Mouse (Mus musculus): ENCODE results near the gene Olfr764-ps1. TPM values are rescaled to one million over a fixed set of nuclear protein-coding genes. Genes with fewer than 3 reads are reported as not detected.
"Not testable (repeated sequence)": the region's sequence is repeated elsewhere in the genome, so short reads cannot be mapped to it uniquely, and the experiment has no call there.

The Olfr764-ps1 gene
- not detected in 2 replicates for polyA plus RNA-seq (2015; fragmentation: Nextera tagmentation; extraction: Ambion mirVana)

GRCm38 (mm10) chr10:129039796-129040195, at the start of gene Olfr764-ps1:
TSS of gene Olfr764-ps1 (minus strand) at chr10:129039896.
- no peaks in the 10 kb centered on the region for H3K27me3 ChIP-seq
- no peaks in the 10 kb centered on the region for H3K9me3 ChIP-seq
- H3K9ac ChIP-seq (replicated peaks) = no peak within 1 kb of the TSS
- ATAC-seq (replicated peaks) = no peak
- H3K36me3 ChIP-seq = no peaks in the 10 kb centered on the region
- H3K4me3 ChIP-seq = no peak within 1 kb of the TSS
- 83% methylated on average over 3 of the region's 3 CpGs for WGBS
- no peak within 1 kb of the TSS for H3K27ac ChIP-seq (replicated peaks)
- H3K4me1 ChIP-seq = no peaks in the 10 kb centered on the region
- no peak within 1 kb of the TSS for H3K4me2 ChIP-seq (replicated peaks)

GRCm38 (mm10) chr10:129082810-129083209, 43.1 kb upstream of the Olfr764-ps1 start, which contains the start of gene Olfr767:
TSS of gene Olfr767 (minus strand) at chr10:129082910.
- H3K36me3 ChIP-seq; H3K27me3 ChIP-seq; H3K4me1 ChIP-seq; H3K9me3 ChIP-seq; H3K9ac ChIP-seq (replicated peaks); H3K4me2 ChIP-seq (replicated peaks); H3K27ac ChIP-seq (replicated peaks); ATAC-seq (replicated peaks); H3K4me3 ChIP-seq: not testable (repeated sequence)

- H3K9ac ChIP-seq (replicated peaks) = no peak within 1 kb of the TSS
- H3K27me3 ChIP-seq = no peaks in the 10 kb centered on the region
- no peak within 1 kb of the TSS for H3K27ac ChIP-seq (replicated peaks)
- no peak within 1 kb of the TSS for H3K4me3 ChIP-seq
- H3K4me1 ChIP-seq = no peaks in the 10 kb centered on the region
- WGBS = 45% methylated on average over 2 of the region's 2 CpGs
- no peak for ATAC-seq (replicated peaks)
- no peaks in the 10 kb centered on the region for H3K9me3 ChIP-seq
- H3K36me3 ChIP-seq = no peaks in the 10 kb centered on the region
- no peak within 1 kb of the TSS for H3K4me2 ChIP-seq (replicated peaks)
Observed at GRCm38 (mm10) chr10:129068877-129069276, 29.2 kb upstream of the Olfr764-ps1 start, which contains the start of gene Olfr766-ps1. TSS of gene Olfr766-ps1 (minus strand) at chr10:129068977.

DNA sequence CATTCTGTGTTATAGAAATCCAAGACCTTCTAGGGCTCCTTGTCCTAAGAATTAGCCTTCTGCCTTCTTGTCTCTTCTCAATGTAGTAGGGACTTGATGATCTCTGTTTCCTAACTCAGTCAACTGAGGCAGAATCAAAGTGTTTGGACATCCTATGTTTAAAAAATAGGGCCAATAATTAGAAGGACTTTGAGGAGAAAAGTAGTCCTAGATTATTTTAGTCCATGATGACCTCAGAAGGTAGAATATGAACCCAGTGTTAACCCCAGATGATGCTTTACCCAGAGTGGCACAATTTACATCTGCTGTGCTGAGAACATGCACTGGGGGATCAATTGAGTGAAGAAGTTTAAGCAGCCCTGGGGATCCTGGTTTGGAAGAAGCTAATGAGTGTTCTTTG, 10.2 kb upstream of the Olfr764-ps1 start, which contains the start of gene Olfr765:
Olfr765 (minus strand) TSS at position 101 of the 400 bp plus-strand sequence.
- H3K27me3 ChIP-seq; H3K9me3 ChIP-seq; H3K4me2 ChIP-seq (replicated peaks); ATAC-seq (replicated peaks); H3K4me3 ChIP-seq; H3K4me1 ChIP-seq; H3K9ac ChIP-seq (replicated peaks); H3K36me3 ChIP-seq; H3K27ac ChIP-seq (replicated peaks): not testable (repeated sequence)

DNA sequence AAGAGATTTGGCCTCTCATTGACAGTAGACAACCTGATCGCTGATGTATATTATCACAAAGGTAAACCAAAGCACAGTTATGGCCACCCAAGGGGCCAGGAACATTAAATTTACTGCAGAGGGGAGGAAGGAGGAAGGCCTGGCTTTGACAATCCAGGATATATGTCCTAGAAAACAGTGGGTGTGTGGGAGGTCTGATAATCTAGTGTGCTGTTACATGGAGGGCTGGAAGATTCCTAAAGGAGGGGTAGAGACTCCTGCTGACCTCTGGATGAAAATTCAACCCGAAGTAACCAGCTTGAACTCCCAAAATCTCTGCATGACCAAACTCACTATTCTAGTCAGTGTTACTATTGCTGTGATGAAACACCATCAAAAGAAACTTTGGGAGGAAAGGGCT, 11.4 kb downstream of the Olfr764-ps1 start:
- H3K4me1 ChIP-seq = no peaks in the 10 kb centered on the region
- no peak overlapping the region for H3K4me3 ChIP-seq
- ATAC-seq (replicated peaks) = no peak
- no peak overlapping the region for H3K27ac ChIP-seq (replicated peaks)
- 81% methylated on average over 2 of the region's 2 CpGs for WGBS
- no peak overlapping the region for H3K9ac ChIP-seq (replicated peaks)
- no peaks in the 10 kb centered on the region for H3K27me3 ChIP-seq
- H3K9me3 ChIP-seq = no peaks in the 10 kb centered on the region
- no peaks in the 10 kb centered on the region for H3K36me3 ChIP-seq
- no peak overlapping the region for H3K4me2 ChIP-seq (replicated peaks)

DNA sequence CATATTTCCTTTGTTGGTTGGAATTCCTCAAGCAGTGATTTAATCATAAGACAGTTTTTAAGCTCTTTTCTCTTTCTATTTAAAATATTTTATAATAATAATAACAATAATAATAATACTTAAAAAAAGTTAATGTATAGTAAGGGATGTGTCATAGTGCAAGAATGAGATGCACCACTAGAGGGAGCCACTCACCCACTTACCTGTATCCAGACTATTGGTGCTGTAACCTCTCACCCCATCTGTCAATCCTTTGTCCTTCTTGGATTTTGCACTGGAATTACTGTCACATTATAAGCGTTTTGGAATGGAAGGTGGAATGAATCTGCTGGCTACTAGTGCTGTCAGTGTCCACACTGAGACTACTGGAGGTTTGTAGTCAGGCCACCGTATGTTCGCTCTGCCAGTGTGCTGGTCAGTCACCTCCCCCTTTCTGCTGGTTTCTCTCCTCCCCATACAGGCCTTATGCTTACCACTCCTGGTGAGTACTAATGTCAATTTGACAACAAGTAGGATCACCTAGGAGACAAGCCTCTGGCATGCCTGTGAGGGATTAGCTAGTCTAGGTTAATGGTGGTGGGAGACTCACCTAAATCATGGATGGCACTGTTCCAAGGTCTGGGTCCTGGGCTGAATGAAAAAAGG, 13.6 kb downstream of the Olfr764-ps1 start:
- WGBS = 57% methylated on average over 3 of the region's 3 CpGs
- Histone ChIP-seq H3K4me3 (no peak overlapping the region), H3K27me3 (no peaks in the 10 kb centered on the region), H3K4me1 (no peaks in the 10 kb centered on the region), H3K27ac (replicated peaks) (no peak overlapping the region), H3K9ac (replicated peaks) (no peak overlapping the region), H3K4me2 (replicated peaks) (no peak overlapping the region), H3K36me3 (no peaks in the 10 kb centered on the region), H3K9me3 (no peaks in the 10 kb centered on the region)
- ATAC-seq (replicated peaks) = peak; percentile 64; the same call in 1 of the 2 replicates

GRCm38 (mm10) chr10:129023319-129023718, 16.4 kb downstream of the Olfr764-ps1 start:
- H3K27ac ChIP-seq (replicated peaks) = no peak overlapping the region
- H3K27me3 ChIP-seq = no peaks in the 10 kb centered on the region
- H3K36me3 ChIP-seq = no peaks in the 10 kb centered on the region
- no peak overlapping the region for H3K4me3 ChIP-seq
- no peaks in the 10 kb centered on the region for H3K4me1 ChIP-seq
- ATAC-seq (replicated peaks) = no peak
- no peak overlapping the region for H3K9ac ChIP-seq (replicated peaks)
- no peak overlapping the region for H3K4me2 ChIP-seq (replicated peaks)
- no peaks in the 10 kb centered on the region for H3K9me3 ChIP-seq

- H3K4me2 ChIP-seq (replicated peaks) = no peak overlapping the region
- H3K4me1 ChIP-seq = no peaks in the 10 kb centered on the region
- no peak for ATAC-seq (replicated peaks)
Observed at GRCm38 (mm10) chr10:129014477-129014876, 25.2 kb downstream of the Olfr764-ps1 start.

DNA sequence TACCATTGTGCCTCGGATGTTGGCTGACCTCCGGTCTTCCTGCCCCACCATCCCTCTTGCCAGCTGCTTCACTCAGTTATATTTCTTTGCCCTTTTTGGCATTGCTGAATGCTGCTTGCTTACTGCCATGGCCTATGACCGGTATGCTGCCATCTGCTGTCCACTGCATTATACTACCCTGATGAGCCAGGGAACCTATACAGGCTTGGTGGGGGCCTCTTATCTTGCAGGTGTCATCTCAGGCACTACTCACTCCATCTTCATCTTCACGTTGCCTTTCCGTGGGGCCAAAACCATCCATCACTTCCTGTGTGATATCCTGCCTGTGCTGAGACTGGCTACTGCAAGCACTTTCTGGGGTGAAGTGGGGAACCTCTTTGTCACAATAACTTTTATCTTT, 28.2 kb downstream of the Olfr764-ps1 start:
- H3K9me3 ChIP-seq; H3K36me3 ChIP-seq; H3K9ac ChIP-seq (replicated peaks); H3K4me2 ChIP-seq (replicated peaks); H3K4me3 ChIP-seq; H3K27ac ChIP-seq (replicated peaks); ATAC-seq (replicated peaks); H3K27me3 ChIP-seq; H3K4me1 ChIP-seq: not testable (repeated sequence)
- 83% methylated on average over 2 of the region's 5 CpGs for WGBS

More at GRCm38 (mm10) chr10:129014477-129014876, 25.2 kb downstream of the Olfr764-ps1 start:
- no peak overlapping the region for H3K9ac ChIP-seq (replicated peaks)
- no peaks in the 10 kb centered on the region for H3K36me3 ChIP-seq
- no peaks in the 10 kb centered on the region for H3K9me3 ChIP-seq
- no peak overlapping the region for H3K4me3 ChIP-seq
- no peak overlapping the region for H3K27ac ChIP-seq (replicated peaks)
- no peaks in the 10 kb centered on the region for H3K27me3 ChIP-seq

GRCm38 (mm10) chr10:129010288-129010841, 29.3 kb downstream of the Olfr764-ps1 start, which contains the start of gene Olfr763:
TSS of gene Olfr763 (plus strand) at chr10:129010791.
- H3K36me3 ChIP-seq = no peaks in the 10 kb centered on the region
- H3K27ac ChIP-seq (replicated peaks) = no peak within 1 kb of the TSS
- H3K27me3 ChIP-seq = no peaks in the 10 kb centered on the region
- no peak within 1 kb of the TSS for H3K4me2 ChIP-seq (replicated peaks)
- no peaks in the 10 kb centered on the region for H3K4me1 ChIP-seq
- H3K9ac ChIP-seq (replicated peaks) = no peak within 1 kb of the TSS
- ATAC-seq (replicated peaks) = no peak
- WGBS = 54% methylated on average over 2 of the region's 2 CpGs
- H3K9me3 ChIP-seq = no peaks in the 10 kb centered on the region
- no peak within 1 kb of the TSS for H3K4me3 ChIP-seq

- ATAC-seq (replicated peaks) = no peak
Observed at GRCm38 (mm10) chr10:129004032-129004920, 35.4 kb downstream of the Olfr764-ps1 start.

DNA sequence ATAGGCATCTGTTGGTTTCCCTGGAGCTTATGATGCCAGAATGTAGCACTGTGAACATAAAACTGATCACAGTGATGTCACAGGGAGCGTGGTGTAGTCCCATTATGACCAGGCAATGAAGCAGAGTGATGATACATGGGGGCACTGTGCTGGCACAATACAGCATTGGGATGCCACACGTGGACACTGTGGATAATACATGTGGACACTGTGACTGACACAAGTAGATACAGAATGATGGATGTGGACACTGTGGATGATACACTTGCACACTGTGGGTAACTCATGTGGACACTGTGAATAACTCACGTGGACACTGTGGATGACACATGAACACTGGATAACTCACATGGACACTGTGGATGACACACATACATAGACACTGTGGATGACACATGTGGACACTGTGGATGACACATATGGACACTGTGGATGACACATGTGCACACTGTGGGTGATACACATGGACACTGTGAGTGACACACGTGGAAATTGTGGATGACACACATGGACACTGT, 43.1 kb downstream of the Olfr764-ps1 start:
- Histone ChIP-seq H3K9me3 (no peaks in the 10 kb centered on the region), H3K27ac (replicated peaks) (no peak overlapping the region), H3K4me2 (replicated peaks) (no peak overlapping the region), H3K4me3 (no peak overlapping the region), H3K27me3 (no peaks in the 10 kb centered on the region), H3K4me1 (no peaks in the 10 kb centered on the region), H3K36me3 (no peaks in the 10 kb centered on the region), H3K9ac (replicated peaks) (no peak overlapping the region)
- 78% methylated on average over 4 of the region's 4 CpGs for WGBS
- ATAC-seq (replicated peaks) = no peak

More at GRCm38 (mm10) chr10:129004032-129004920, 35.4 kb downstream of the Olfr764-ps1 start:
- 71% methylated on average over 14 of the region's 14 CpGs for WGBS
- Histone ChIP-seq H3K9ac (replicated peaks) (no peak overlapping the region), H3K4me2 (replicated peaks) (no peak overlapping the region), H3K36me3 (no peaks in the 10 kb centered on the region), H3K9me3 (no peaks in the 10 kb centered on the region), H3K4me1 (no peaks in the 10 kb centered on the region), H3K4me3 (no peak overlapping the region), H3K27ac (replicated peaks) (no peak overlapping the region), H3K27me3 (no peaks in the 10 kb centered on the region)
